Mouse (Mus musculus): ENCODE measurements around the gene Elmod2. TPM values are rescaled to one million over a fixed set of nuclear protein-coding genes. Genes with fewer than 3 reads are reported as not detected.
A peak's percentile ranks its signal among the peaks of the same experiment; 100 is the strongest.
"Not testable (repeated sequence)": the region's sequence is repeated elsewhere in the genome, so short reads cannot be mapped to it uniquely, and the experiment has no call there.

Gene Elmod2
- 18.6 and 21.8 TPM in 2 replicates for total RNA-seq (2017)

DNA sequence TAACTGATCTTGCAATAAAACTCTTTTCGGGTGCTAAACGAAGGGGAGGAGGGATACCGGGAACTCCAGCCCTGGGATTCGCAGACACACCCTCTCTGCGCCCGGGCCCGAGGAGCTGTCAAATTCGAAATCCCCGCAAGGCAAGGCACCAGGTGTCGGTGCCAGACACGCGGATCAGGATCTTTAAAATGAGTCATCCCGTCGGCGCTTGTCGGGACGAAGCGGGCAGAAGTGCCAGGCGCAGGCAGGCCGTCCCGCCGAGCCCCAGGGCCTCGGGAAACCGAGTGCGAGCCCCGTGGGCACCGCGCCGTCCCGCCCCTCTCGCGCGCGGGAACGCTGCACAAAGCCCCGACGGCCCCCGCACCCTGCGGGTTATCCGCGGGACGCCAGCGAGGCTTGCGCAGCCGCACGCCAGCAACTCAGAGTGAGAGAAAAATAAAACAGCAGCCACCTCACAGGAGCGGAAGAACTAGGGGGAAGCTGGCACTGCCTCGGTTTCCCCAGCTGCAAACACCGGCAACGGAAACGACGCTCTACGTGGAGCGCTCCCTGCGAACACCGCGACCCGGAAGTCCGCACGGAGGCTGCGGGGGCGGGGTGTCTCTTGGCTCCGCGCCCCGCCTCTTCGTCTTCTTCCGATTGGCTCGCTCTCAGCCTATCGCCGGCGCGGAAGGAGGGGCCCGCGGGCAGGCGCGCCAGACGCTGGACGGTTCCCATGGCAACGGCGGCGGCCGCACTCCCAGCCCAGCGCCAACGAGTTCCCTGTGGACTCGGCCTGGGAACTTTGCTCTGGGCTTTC is at the start of gene Elmod2:
TSS of gene Elmod2 (minus strand) at position 588 of the 799 bp plus-strand sequence.
- ATAC-seq (replicated peaks; ENCODE audit: low read depth, poor library complexity, severe bottlenecking), result peak; percentile 98

DNA sequence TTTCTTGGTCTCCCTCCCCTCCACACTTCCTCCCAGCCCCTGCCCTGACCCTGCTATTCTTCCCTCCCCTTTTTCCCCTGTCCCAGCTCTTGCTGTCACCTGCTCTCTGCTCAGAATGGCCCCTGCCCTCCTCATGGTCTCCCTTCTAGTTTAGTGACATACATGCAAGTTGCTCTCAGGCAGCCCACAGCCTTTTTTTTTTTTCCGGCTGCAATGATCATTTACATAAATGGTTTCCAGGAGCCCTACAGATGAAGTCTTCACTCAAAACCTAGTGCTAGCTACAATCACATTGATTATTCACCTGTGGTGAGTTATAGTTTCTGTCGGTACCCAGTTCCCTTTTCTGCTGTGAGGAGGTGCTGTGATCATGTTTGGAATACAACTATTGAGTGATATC is 48.7 kb upstream of the Elmod2 start:
- ATAC-seq (replicated peaks; ENCODE audit: low read depth, poor library complexity, severe bottlenecking), result no peak

DNA sequence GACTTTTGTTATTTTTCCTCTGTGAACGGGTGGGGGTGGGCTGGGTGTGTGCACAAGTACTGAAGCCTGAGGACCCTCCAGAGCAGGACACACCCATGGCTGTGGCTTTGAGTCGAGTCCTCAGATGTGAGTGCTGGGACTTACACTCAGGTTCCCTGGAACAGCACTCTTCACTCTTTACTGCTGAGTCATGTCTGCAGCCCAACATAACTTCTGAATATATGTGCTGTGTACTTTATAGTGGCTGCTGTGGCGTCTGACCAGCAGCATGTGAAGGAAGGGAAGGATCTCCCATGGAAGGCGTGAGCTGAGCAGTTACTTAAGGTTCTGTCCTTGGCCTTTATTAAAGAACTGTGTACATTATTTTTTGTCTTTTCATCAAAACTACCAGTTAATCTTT is 47.9 kb upstream of the Elmod2 start:
- ATAC-seq (replicated peaks; ENCODE audit: low read depth, poor library complexity, severe bottlenecking), result no peak

DNA sequence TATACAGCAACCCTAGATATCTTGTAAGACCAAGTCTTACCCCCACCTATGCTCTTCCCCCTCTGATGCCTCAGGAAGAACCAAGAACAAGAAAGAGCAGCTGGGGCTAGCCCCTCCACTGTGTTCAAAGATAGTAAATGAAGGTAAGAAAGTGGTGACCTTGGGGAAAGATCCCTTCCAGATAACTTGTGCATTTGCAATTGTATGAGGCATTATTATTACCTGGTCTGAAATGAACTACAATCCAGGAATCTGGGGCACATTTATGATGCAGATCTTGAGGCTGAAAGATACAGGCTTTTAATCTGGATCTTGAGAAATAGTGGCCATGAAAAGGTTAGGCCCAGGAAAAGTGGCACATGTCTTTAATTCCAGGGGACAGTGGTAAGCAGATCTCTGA is 44.9 kb upstream of the Elmod2 start:
- no peak for ATAC-seq (replicated peaks; ENCODE audit: low read depth, poor library complexity, severe bottlenecking)

DNA sequence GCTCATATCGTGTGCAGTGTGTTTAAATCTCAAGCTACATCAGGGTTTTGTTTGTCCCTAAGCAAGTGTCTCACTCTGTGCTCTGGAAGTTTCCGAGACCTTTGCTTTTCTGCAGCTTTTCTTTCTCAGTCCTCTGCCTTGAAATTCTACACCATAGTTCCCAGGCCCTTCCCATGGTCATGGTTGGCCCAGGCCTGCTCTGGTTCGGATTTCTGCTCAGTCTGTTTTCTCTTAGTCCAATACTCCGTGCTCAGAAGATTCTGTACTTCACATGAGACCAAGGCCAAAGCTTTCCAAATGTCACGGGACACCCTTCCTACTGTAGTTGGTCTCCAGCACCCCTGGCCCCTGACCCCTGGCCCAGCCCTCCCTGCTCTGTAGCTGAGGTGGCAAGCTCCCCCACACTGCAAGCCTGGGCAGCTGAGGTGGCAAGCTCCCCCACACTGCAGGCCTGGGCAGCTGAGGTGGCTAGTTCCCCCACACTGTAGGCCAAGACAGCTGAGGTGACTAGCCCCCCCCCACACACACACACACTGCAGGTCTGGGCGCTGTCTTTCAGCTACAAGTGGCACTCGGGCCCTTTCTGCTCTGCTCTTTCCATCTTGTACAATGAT is 31.0 kb upstream of the Elmod2 start:
- no peak for ATAC-seq (replicated peaks; ENCODE audit: low read depth, poor library complexity, severe bottlenecking)

DNA sequence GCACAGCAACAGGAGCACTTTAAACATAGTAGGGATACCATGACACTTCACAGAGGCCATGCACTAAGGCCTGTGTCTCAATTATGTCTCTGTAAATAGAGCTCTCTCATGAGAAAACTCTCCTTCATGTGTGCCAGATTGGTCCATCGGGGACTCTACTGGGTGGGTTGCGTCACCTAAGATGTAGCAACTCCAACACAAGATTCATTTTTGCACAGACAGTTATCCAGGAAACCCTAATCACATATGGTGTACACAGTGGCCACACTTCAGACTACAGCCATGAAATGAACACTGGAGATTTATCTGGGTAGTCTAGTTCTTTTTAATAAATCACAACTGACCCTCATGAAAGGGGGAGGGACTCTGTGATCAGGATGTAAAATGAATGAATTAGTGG is 19.0 kb upstream of the Elmod2 start:
- ATAC-seq (replicated peaks; ENCODE audit: low read depth, poor library complexity, severe bottlenecking), result no peak

DNA sequence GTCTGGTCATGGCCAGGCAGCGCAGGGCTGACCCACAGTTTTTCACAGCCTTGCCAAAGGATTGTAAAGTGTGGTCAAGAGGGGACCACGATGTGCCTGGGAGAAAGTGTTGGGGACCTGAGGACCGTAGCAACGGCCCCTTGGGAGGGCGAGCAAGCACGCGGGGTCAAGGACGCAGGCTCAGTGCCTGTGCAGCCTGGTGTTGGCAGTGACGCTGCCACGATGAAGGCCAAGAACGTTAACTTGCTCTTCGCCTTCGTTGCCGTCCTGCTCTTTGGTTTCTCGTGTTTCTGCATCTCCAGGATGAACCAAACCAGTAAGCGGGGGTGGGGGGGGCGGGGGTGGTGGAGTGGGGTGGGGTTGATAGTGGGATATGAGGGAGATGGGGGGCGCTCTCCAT is 16.0 kb upstream of the Elmod2 start, which contains the start of gene Mgat4d:
TSS of gene Mgat4d (plus strand) at position 209 of the 400 bp plus-strand sequence.
- ATAC-seq (replicated peaks; ENCODE audit: low read depth, poor library complexity, severe bottlenecking), result no peak

DNA sequence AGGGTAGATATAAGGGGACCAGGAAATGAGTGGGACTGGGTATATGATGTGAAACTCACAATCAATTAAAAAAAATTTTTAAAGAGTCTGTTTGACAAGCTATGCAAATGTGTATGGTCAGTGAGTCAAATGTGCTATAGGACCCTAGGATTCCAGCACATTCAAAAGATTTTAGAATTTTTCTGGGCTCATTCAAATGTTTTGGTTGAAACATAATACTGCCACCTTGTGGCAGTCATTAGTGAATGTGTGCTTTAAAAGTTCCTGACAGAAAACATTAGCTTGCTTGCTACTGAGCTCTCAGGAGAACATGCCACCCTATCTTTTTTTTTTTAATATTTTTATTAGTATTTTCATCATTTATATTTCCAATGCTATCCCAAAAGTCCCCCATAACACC is 10.4 kb upstream of the Elmod2 start:
- ATAC-seq (replicated peaks; ENCODE audit: low read depth, poor library complexity, severe bottlenecking), result no peak

DNA sequence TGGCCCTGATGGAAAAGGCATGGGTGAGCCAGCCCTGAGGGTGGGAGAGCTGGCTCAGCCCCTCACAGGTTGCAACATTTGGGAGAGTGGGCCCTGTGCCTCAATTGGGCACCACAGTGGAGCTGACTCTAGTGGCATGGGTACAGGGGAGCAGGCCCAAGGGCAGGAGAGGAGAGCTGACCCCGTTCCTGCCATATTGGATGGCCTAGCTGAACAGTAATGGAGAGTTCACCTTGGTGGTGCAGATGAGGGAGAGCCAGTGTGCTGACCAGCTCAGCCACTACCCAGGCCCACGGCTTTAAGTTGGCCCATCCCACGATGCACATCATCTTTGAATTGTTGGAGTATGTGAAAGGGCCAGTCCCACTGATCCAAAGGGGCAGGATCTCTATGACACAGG is 9.8 kb upstream of the Elmod2 start:
- ATAC-seq (replicated peaks; ENCODE audit: low read depth, poor library complexity, severe bottlenecking), result no peak

DNA sequence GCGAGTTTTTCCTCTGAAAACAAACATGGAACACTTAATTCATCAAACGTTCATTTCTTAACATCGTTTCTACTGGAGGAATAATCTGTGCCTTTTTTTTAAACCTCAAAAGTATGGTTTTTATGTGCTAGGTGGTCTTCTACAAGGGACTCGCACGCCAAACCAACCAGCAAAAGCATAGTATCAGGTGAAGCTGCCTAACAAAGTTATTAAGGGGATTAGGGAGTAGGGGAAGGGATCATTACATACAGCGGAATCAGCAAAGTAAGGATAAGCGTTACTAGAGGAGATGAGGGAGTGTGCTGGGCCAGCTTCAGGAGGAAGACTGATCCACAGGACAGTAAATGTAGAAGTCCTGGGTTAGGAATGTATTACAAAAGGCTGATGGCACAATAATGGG is 578 bp upstream of the Elmod2 start:
- ATAC-seq (replicated peaks; ENCODE audit: low read depth, poor library complexity, severe bottlenecking), result no peak

DNA sequence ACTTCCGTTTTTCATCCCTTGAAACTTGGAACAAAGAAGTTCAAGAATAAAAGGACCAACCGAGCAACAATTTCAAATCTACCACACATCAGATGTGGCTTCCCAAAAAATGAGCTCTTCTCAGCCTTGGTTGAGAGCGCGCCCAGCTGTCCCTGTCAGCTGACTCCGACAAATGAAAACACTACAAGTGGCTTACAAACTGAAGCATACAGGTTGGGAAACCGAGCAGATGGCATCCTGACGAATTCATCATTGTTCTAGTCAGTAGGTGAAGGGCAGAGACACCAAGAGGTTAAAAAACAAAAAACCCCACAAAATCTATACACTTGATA is 753 bp downstream of the Elmod2 start:
- 0 out of 2 replicates have a peak, but pooled peaks have one; percentile 30 for ATAC-seq (replicated peaks; ENCODE audit: low read depth, poor library complexity, severe bottlenecking)

DNA sequence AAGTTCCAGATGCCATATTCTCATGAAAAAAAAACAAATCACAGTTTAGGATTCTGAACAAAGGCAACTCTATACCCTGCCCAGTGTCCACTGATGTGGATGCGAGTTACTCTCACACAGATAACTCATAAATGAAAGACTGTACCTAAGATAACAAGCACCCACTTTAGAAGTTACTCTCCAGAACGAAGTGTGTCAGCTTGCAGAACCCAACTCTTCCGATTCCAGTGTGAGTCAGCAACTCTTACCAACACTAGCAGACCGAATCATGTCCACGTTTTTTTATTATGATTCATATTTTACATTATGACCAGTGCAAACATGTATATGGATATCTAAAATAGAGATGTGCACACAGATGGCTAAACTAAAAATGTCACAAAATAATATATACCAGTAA is 4.4 kb downstream of the Elmod2 start:
- no peak for ATAC-seq (replicated peaks; ENCODE audit: low read depth, poor library complexity, severe bottlenecking)

DNA sequence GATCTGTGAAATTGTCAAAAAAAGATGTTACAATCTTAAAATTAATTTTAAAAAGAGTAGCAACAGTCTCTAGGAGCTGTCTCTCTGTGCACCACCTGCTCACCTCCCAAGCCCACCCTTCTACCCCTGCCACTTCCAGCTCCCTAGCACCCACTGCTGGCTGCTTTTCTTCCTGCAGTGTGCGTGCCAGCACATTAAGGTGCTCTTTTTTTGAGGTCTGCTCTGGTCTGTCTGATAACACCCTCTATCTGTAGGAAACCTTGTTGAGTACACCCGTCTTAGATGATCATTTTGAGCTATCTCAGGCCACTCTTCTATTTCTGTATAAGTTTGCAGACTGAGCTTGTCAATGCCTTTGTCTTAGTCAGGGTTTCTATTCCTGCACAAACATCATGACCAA is 9.2 kb downstream of the Elmod2 start:
- ATAC-seq (replicated peaks; ENCODE audit: low read depth, poor library complexity, severe bottlenecking), result peak; percentile 47; the same call in 1 of the 2 replicates

DNA sequence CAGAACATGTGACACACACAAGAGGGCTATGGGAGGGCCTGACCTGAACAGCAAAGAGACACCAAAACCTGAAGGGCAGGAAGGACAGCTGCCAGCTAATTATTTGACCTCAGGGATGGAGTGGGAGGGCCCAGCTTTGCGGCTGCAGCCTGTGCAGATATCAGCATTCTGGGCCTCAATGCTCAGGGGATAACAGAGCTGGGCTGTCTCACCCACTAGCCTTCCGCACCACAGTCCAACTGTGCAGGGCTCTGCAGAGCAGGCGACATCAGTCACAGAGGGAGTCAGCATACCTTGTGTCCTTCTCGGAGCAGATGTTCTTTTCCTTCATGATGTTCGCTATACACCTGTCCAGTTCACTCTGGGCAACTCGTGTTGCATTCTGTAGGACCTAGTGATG is 9.9 kb downstream of the Elmod2 start:
- ATAC-seq (replicated peaks; ENCODE audit: low read depth, poor library complexity, severe bottlenecking), result no peak

DNA sequence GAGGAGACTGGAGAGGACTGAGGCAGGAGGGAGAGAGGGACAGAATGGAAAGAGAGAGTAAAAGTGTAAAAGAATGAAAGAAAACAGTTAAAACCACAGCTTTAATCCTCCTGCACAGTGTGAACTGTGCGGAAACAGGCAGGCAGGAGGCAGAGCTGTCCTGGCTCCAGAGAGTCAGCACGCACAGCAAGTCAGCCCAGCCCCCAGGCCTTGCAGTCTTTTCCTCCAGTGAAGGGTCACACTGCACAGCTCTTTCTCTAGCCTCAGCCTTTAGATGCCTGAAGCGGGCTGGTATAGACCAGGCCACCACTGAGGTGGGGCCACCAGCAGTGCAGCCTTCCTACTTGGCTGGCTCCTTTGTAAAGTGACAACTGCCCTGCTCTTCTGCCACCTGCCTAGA is 11.7 kb downstream of the Elmod2 start:
- no peak for ATAC-seq (replicated peaks; ENCODE audit: low read depth, poor library complexity, severe bottlenecking)

DNA sequence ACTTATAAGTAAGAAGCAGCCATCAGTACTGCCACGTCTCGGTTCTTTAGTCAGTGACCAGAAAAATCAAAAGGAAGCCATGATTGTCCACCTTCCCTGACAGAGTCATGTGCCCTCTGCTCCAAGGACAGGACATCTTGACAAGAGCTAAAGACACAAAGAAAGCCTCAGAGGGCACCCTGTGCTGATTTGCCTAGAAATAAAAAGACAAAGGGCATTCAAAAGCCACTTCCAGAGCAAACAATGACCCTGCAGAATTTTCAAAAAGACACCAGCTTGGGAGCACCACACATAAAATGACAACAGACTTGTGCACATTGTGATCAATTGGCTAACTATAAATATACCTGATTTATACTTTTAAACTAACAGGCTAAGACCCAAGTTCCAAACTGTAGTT is 16.6 kb downstream of the Elmod2 start:
- ATAC-seq (replicated peaks; ENCODE audit: low read depth, poor library complexity, severe bottlenecking), result no peak

DNA sequence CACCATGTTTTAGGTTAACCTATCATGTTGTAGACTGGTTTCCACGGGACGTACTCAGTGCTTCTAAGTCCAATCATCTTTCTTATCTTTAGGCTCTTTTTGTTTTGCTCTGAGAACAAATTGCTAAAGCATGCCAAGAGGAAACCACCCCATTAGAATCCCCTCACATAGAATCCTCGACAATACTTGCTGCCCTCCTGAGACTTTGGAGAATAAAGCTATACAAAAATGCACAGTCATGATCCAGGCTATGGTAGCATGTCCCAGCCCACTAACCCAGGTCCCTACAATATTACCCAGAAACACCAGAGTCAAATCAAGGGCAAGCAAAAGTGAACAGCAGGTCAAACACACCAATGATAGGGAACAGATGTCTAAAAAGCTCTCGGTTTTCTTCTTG is 17.2 kb downstream of the Elmod2 start:
- ATAC-seq (replicated peaks; ENCODE audit: low read depth, poor library complexity, severe bottlenecking), result not testable (repeated sequence)

DNA sequence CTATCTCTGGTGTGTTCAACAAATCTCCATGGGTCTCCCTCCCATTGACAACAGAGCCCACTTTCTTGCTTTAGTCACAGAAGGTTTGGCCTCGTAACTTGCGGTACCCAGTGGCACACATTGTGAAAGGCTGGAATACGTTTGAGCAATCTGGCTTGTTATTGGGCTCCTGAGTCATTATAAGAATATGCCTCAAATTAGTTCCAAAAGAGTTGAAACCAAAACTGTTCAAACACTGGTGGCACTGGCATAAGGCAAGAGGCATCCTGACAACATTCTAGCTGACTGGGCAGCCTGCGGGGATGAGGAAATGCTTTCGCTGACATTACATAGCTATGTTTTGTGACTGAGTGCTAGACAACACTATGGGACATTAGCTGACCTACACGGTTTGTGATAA is 22.4 kb downstream of the Elmod2 start:
- ATAC-seq (replicated peaks; ENCODE audit: low read depth, poor library complexity, severe bottlenecking), result no peak

DNA sequence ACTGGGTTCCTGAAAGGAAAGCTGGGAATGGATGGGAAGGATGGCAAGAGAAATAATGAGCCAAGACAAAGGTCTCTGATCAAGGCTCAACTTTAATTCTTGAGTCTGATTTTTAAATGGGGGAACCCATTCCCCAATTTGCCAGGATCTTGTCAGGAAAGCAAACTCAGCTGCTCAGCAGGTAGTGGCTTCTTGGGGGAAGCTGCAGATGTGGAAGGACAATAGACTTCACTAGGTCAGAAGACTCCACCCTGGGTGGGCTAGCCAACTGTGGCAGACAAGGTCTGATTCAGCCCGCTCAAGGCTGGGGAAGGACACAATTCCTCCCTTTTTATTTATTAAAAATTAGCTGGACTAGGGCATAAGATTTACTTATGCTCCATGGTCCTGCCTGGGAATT is 27.3 kb downstream of the Elmod2 start:
- ATAC-seq (replicated peaks; ENCODE audit: low read depth, poor library complexity, severe bottlenecking), result no peak

DNA sequence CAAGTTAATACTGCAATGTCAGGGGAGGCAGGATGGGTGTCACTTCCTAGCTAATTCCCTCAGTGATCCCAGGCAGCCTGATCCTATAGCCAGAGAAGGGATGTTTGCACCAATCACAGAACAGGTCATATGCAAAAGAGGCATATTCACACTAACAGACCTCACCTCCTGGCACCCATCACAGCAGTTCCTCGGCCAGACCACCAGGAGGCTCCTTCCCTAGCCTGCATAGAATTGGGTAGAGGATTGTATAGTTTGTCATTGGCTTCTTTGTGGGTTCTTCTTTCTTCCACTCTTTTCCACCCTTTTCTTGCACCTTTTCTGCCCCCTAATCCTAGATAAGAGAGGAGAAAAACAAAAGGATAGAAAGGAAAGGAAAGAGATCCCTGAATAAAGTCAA is 32.2 kb downstream of the Elmod2 start:
- ATAC-seq (replicated peaks; ENCODE audit: low read depth, poor library complexity, severe bottlenecking), result peak; percentile 79

DNA sequence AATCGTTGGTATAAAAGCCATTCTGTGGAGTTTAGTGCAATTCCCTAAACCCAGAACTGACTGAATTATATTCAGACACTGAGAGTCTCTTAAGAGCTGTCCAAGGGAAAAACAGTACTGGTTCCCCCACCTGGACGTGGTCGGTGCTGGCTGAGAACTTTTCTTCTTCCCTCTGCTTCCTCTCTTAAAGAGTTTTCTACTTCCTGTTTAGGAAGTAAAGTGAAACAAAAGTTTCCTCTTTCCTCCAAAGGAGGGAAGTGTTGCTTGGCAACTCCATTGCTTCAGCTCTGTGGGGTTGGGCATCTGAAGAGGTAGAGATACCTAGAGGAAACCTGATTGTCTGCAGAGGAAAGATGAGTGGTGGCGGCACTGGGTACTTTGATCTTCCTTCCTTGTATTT is 34.9 kb downstream of the Elmod2 start:
- ATAC-seq (replicated peaks; ENCODE audit: low read depth, poor library complexity, severe bottlenecking), result no peak

DNA sequence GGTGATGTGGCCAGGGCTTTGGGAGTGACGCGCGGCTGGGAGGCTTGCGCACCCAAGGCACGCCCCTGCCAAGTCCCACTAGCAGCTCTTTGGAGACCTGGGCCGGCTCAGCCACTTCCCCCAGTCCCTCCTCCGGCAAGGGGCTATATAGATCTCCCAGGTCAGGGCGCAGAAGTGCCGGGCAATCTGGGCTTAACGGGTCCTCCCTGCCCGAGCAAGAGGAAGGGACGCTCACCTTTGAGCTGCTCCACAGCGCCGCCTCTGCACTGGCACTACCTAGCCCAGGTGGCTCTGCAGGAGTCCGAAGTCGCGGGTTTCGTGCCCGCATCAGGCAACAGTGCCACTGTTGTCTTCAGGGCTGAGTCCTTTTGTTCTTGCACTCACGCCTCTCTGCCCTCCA is 42.1 kb downstream of the Elmod2 start, which contains the start of gene Ucp1:
TSS of gene Ucp1 (plus strand) at position 177 of the 400 bp plus-strand sequence.
- ATAC-seq (replicated peaks; ENCODE audit: low read depth, poor library complexity, severe bottlenecking), result peak; percentile 32; the same call in 1 of the 2 replicates

Data from common myeloid progenitor, adult 5-6 weeks (primary cell).